Mouse (Mus musculus): ENCODE results near the gene Vti1a. TPM values are rescaled to one million over a fixed set of nuclear protein-coding genes. Genes with fewer than 3 reads are reported as not detected.

Gene Vti1a
- polyA plus RNA-seq, 1 experiment from 2014 or later: 24.2 TPM

- no peaks in the 10 kb centered on the region for H3K36me3 ChIP-seq (ENCODE audit: control insufficient read depth, insufficient read depth, low read length)
- no peaks in the 10 kb centered on the region for H3K9me3 ChIP-seq (ENCODE audit: control insufficient read depth, low read length)
- H3K27me3 ChIP-seq (ENCODE audit: control insufficient read depth, insufficient read depth, low read length): no peaks in the 10 kb centered on the region
- H3K27ac ChIP-seq (replicated peaks; ENCODE audit: low read depth, low read length): no peak overlapping the region
- no peak overlapping the region for H3K4me3 ChIP-seq (ENCODE audit: low read depth, low read length)
- H3K9ac ChIP-seq (ENCODE audit: low read length): no peak overlapping the region
- DNase-seq (ENCODE audit: low spot score) (no peak), ATAC-seq (ENCODE audit: insufficient number of reproducible peaks, low FRiP score, low TSS enrichment, low read depth) (no peak)
- 81% methylated on average over 5 of the region's 5 CpGs for WGBS
- no peak overlapping the region for H3K4me2 ChIP-seq (ENCODE audit: low read depth, severe bottlenecking)
- H3K4me1 ChIP-seq (ENCODE audit: control insufficient read depth, insufficient read depth, low read length): peaks cover 11% of the 10 kb centered on the region
Measured at GRCm38 (mm10) chr19:55483526-55483925, 167.4 kb downstream of the Vti1a start.

GRCm38 (mm10) chr19:55484559-55484958 is 168.5 kb downstream of the Vti1a start:
- DNase-seq (ENCODE audit: low spot score): no peak
- no peaks in the 10 kb centered on the region for H3K27me3 ChIP-seq (ENCODE audit: control insufficient read depth, insufficient read depth, low read length)
- WGBS: 81% methylated on average over 6 of the region's 6 CpGs
- no peak overlapping the region for H3K4me2 ChIP-seq (ENCODE audit: low read depth, severe bottlenecking)
- no peak overlapping the region for H3K9ac ChIP-seq (ENCODE audit: low read length)
- H3K4me3 ChIP-seq (ENCODE audit: low read depth, low read length): no peak overlapping the region
- no peaks in the 10 kb centered on the region for H3K36me3 ChIP-seq (ENCODE audit: control insufficient read depth, insufficient read depth, low read length)
- H3K9me3 ChIP-seq (ENCODE audit: control insufficient read depth, low read length): no peaks in the 10 kb centered on the region
- ATAC-seq (ENCODE audit: insufficient number of reproducible peaks, low FRiP score, low TSS enrichment, low read depth): no peak
- H3K27ac ChIP-seq (replicated peaks; ENCODE audit: low read depth, low read length): no peak overlapping the region
- peaks cover 11% of the 10 kb centered on the region for H3K4me1 ChIP-seq (ENCODE audit: control insufficient read depth, insufficient read depth, low read length)

GRCm38 (mm10) chr19:55486473-55486872 is 170.4 kb downstream of the Vti1a start:
- Histone ChIP-seq H3K4me2 (ENCODE audit: low read depth, severe bottlenecking) (no peak overlapping the region), H3K27ac (replicated peaks; ENCODE audit: low read depth, low read length) (no peak overlapping the region), H3K27me3 (ENCODE audit: control insufficient read depth, insufficient read depth, low read length) (no peaks in the 10 kb centered on the region), H3K36me3 (ENCODE audit: control insufficient read depth, insufficient read depth, low read length) (no peaks in the 10 kb centered on the region), H3K9me3 (ENCODE audit: control insufficient read depth, low read length) (no peaks in the 10 kb centered on the region), H3K4me3 (ENCODE audit: low read depth, low read length) (no peak overlapping the region), H3K9ac (ENCODE audit: low read length) (no peak overlapping the region), H3K4me1 (ENCODE audit: control insufficient read depth, insufficient read depth, low read length) (peaks cover 12% of the 10 kb centered on the region)
- ATAC-seq (ENCODE audit: insufficient number of reproducible peaks, low FRiP score, low TSS enrichment, low read depth) (no peak), DNase-seq (ENCODE audit: low spot score) (no peak)
- 79% methylated on average over 4 of the region's 4 CpGs for WGBS

GRCm38 (mm10) chr19:55491126-55492076 is 175.3 kb downstream of the Vti1a start:
- Histone ChIP-seq H3K4me1 (ENCODE audit: control insufficient read depth, insufficient read depth, low read length) (0 out of 2 replicates have a peak, but pooled peaks cover 4% of the 10 kb centered on the region), H3K9me3 (ENCODE audit: control insufficient read depth, low read length) (no peaks in the 10 kb centered on the region), H3K9ac (ENCODE audit: low read length) (no peak overlapping the region), H3K36me3 (ENCODE audit: control insufficient read depth, insufficient read depth, low read length) (no peaks in the 10 kb centered on the region), H3K27me3 (ENCODE audit: control insufficient read depth, insufficient read depth, low read length) (no peaks in the 10 kb centered on the region), H3K4me3 (ENCODE audit: low read depth, low read length) (no peak overlapping the region), H3K27ac (replicated peaks; ENCODE audit: low read depth, low read length) (no peak overlapping the region), H3K4me2 (ENCODE audit: low read depth, severe bottlenecking) (no peak overlapping the region)
- 45% methylated on average over 15 of the region's 15 CpGs for WGBS
- DNase-seq (ENCODE audit: low spot score) (no peak), ATAC-seq (ENCODE audit: insufficient number of reproducible peaks, low FRiP score, low TSS enrichment, low read depth) (no peak)

GRCm38 (mm10) chr19:55496333-55496732 is 180.2 kb downstream of the Vti1a start:
- ATAC-seq (ENCODE audit: insufficient number of reproducible peaks, low FRiP score, low TSS enrichment, low read depth) (no peak), DNase-seq (ENCODE audit: low spot score) (no peak)
- no peaks in the 10 kb centered on the region for H3K36me3 ChIP-seq (ENCODE audit: control insufficient read depth, insufficient read depth, low read length)
- no peaks in the 10 kb centered on the region for H3K9me3 ChIP-seq (ENCODE audit: control insufficient read depth, low read length)
- H3K4me1 ChIP-seq (ENCODE audit: control insufficient read depth, insufficient read depth, low read length): peaks cover 6% of the 10 kb centered on the region; the same call in 1 of the 2 replicates
- no peaks in the 10 kb centered on the region for H3K27me3 ChIP-seq (ENCODE audit: control insufficient read depth, insufficient read depth, low read length)
- no peak overlapping the region for H3K9ac ChIP-seq (ENCODE audit: low read length)
- no peak overlapping the region for H3K4me2 ChIP-seq (ENCODE audit: low read depth, severe bottlenecking)
- no peak overlapping the region for H3K4me3 ChIP-seq (ENCODE audit: low read depth, low read length)
- WGBS: 73% methylated on average over 9 of the region's 9 CpGs
- no peak overlapping the region for H3K27ac ChIP-seq (replicated peaks; ENCODE audit: low read depth, low read length)

- Histone ChIP-seq H3K4me2 (ENCODE audit: low read depth, severe bottlenecking) (no peak overlapping the region), H3K9ac (ENCODE audit: low read length) (no peak overlapping the region; the same call in 1 of the 2 replicates), H3K9me3 (ENCODE audit: control insufficient read depth, low read length) (no peaks in the 10 kb centered on the region), H3K4me1 (ENCODE audit: control insufficient read depth, insufficient read depth, low read length) (peaks cover 5% of the 10 kb centered on the region; the same call in 1 of the 2 replicates), H3K27me3 (ENCODE audit: control insufficient read depth, insufficient read depth, low read length) (no peaks in the 10 kb centered on the region), H3K36me3 (ENCODE audit: control insufficient read depth, insufficient read depth, low read length) (no peaks in the 10 kb centered on the region), H3K27ac (replicated peaks; ENCODE audit: low read depth, low read length) (no peak overlapping the region), H3K4me3 (ENCODE audit: low read depth, low read length) (no peak overlapping the region)
- DNase-seq (ENCODE audit: low spot score) (no peak), ATAC-seq (ENCODE audit: insufficient number of reproducible peaks, low FRiP score, low TSS enrichment, low read depth) (no peak)
- 66% methylated on average over 18 of the region's 18 CpGs for WGBS
Measured at GRCm38 (mm10) chr19:55499179-55499863, 183.2 kb downstream of the Vti1a start.

GRCm38 (mm10) chr19:55501985-55502384 is 185.9 kb downstream of the Vti1a start:
- peaks cover 7% of the 10 kb centered on the region for H3K4me1 ChIP-seq (ENCODE audit: control insufficient read depth, insufficient read depth, low read length)
- H3K36me3 ChIP-seq (ENCODE audit: control insufficient read depth, insufficient read depth, low read length): no peaks in the 10 kb centered on the region
- WGBS: 77% methylated on average over 4 of the region's 4 CpGs
- no peak overlapping the region for H3K4me2 ChIP-seq (ENCODE audit: low read depth, severe bottlenecking)
- no peak overlapping the region for H3K9ac ChIP-seq (ENCODE audit: low read length)
- no peak for ATAC-seq (ENCODE audit: insufficient number of reproducible peaks, low FRiP score, low TSS enrichment, low read depth)
- no peak overlapping the region for H3K27ac ChIP-seq (replicated peaks; ENCODE audit: low read depth, low read length)
- no peak overlapping the region for H3K4me3 ChIP-seq (ENCODE audit: low read depth, low read length)
- H3K27me3 ChIP-seq (ENCODE audit: control insufficient read depth, insufficient read depth, low read length): no peaks in the 10 kb centered on the region
- no peak for DNase-seq (ENCODE audit: low spot score)
- no peaks in the 10 kb centered on the region for H3K9me3 ChIP-seq (ENCODE audit: control insufficient read depth, low read length)

- Histone ChIP-seq H3K9me3 (ENCODE audit: control insufficient read depth, low read length) (no peaks in the 10 kb centered on the region), H3K4me2 (ENCODE audit: low read depth, severe bottlenecking) (no peak overlapping the region), H3K4me3 (ENCODE audit: low read depth, low read length) (no peak overlapping the region), H3K27me3 (ENCODE audit: control insufficient read depth, insufficient read depth, low read length) (no peaks in the 10 kb centered on the region), H3K27ac (replicated peaks; ENCODE audit: low read depth, low read length) (no peak overlapping the region), H3K36me3 (ENCODE audit: control insufficient read depth, insufficient read depth, low read length) (no peaks in the 10 kb centered on the region), H3K9ac (ENCODE audit: low read length) (no peak overlapping the region), H3K4me1 (ENCODE audit: control insufficient read depth, insufficient read depth, low read length) (peaks cover 16% of the 10 kb centered on the region)
- ATAC-seq (ENCODE audit: insufficient number of reproducible peaks, low FRiP score, low TSS enrichment, low read depth) (no peak), DNase-seq (ENCODE audit: low spot score) (no peak)
- 77% methylated on average over 4 of the region's 4 CpGs for WGBS
Measured at GRCm38 (mm10) chr19:55503771-55504170, 187.7 kb downstream of the Vti1a start.
